Mouse (Mus musculus): ENCODE data around the gene Fos.
"Not testable (repeated sequence)": the region's sequence is repeated elsewhere in the genome, so short reads cannot be mapped to it uniquely, and the experiment has no call there.

DNA sequence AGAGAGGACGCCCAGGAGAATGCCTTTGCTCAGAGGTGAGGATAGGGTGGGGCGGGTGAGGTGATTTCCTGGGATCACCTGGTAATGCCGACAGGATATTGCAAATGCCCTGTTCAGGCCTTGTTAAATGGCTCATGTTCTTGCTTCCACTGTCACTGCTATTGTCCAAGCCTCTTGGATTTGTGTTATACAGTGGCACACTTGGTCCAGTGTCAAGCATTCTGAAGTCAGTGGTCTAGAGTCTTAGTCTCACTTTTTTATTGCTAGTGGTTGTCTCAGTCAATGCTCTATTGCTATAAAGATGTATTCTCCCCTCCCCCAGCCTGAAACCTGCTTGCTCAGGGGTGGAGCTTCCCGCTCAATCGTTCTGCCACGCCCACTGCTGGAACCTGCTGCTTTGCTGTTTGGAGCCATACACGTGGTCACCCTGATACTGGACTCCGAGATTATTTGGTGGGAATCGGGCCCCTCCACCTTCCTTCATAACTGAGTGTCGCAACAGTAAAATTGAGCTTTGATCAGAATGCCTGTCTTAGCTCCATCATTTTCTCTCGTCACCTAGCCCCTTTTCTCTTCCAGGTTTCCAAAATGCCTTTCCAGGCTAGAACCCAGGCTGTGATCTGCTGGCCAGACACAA is 51.3 kb downstream of the Fos start:
- TF ChIP-seq CTCF (IDR thresholded peaks at IDR 0.05; ENCODE audit: insufficient read depth, low read length); POLR2A (IDR thresholded peaks at IDR 0.05; ENCODE audit: borderline replicate concordance, extremely low read depth, low read depth, low read length): not testable (repeated sequence)
